Mouse (Mus musculus): ENCODE measurements around the gene Trib3.

GRCm38 (mm10) chr2:152335289-152335820 is 8.5 kb downstream of the Trib3 start:
- TF ChIP-seq CTCF (IDR thresholded peaks at IDR 0.05; ENCODE audit: control insufficient read depth, insufficient read depth, low read length) (no peak), POLR2A (IDR thresholded peaks at IDR 0.05; ENCODE audit: borderline replicate concordance, control insufficient read depth, low read depth, low read length) (no peak)

Measured in bone marrow, adult 2 months (tissue).